Mouse (Mus musculus) heart, postnatal 14 days (tissue): ENCODE results near the gene Cd69. TPM values are rescaled to one million over a fixed set of nuclear protein-coding genes. Genes with fewer than 3 reads are reported as not detected.

Source experiments
- DNase-seq, 2 experiments: peaks; one replicate each; pipeline ENCODE4 v3.0.0; 2021 to 2022
- intact Hi-C: fragments of 180-260 bp; cut with DNase I; formaldehyde crosslinking; loops from one replicate; pipeline ENCODE4 v1.15.1; 2025
- total RNA-seq, 2 experiments: library from RNA; stranded (reverse); gene quantifications; 2 replicates each; pipeline ENCODE4 v1.2.3; 2021

Gene Cd69
- total RNA-seq, 2 experiments from 2014 or later = 0.22 to 1.4 TPM

DNA sequence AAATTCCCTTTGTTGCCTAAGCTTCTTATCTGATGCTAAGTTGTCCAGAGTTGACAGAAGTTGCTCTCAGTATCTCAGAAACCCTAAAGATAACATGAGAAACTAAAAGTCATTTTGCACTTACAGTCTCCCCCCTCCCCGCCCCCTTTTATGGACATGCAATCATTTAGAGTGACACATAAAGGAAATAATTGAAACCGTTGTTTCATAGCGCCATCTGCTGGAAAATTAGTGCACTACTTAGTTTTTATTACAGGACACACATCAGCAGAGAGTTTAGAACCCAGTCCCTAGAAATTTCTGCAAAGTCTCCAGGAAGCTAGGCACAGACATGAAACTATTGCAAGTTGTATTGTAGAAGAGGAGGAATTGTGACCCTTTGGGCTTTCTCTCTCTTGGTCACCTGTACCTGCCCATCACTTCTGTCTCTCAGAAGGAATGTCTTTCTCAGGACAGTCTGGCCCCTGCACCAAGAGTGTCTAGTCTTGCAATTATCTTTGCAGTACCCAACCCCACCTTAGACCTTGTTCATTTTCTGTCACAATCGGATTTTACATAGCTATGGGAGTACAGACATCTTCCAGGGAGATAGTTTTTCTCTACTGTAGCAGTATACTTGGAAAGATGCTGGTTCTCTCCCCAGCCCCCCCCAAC is 20.2 kb downstream of the Cd69 start:
- intact Hi-C loops = loop anchor here (1.0 to 10.0 kb wide), 3 partner anchors 223 to 490 kb away; no protein-coding TSS in a partner anchor
- DNase-seq = peak in 1 of 2 experiments; percentile 40

DNA sequence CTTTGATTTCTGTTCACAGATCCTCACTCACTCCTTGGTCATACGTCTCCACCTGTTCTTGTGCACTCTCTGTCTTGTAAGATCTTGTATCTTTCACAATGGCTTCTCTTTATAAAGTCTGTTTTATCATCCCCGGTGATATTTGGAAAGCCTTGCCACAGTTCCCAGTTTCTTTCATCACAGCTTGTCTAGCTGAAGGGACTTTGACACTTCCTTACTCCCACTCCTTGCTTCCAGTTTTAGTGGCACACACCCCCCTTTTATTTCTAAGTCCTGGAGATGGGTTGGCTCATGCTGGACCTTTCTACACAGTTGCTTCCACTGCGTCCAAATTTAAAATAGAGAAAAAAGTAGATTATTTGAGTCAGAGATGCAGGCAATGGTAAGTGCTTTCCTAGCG is 20.9 kb downstream of the Cd69 start:
- DNase-seq = no peak
- intact Hi-C loops = loop anchor here (10.0 kb wide), 1 partner anchor 490 kb away; no protein-coding TSS in a partner anchor

DNA sequence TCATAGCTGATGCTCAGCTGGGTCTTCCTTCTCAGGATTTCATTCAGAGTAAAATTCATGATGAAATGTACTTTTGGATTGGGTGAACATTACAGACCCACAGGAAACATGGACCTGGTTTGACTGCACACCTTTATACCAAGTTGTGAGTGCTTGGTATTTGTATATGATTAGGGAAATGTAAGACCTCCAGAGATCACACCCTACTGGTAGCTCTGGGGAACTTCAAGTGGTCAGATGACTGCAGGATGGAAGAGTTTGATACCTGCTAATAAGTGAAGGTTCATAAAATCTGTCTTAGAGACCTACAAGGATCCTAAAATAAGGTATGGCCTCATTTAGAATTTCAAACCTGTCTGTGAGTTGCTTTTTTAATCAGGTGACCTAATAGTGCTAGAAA is 27.0 kb downstream of the Cd69 start:
- no peak for DNase-seq
- intact Hi-C loops = no loop called here

DNA sequence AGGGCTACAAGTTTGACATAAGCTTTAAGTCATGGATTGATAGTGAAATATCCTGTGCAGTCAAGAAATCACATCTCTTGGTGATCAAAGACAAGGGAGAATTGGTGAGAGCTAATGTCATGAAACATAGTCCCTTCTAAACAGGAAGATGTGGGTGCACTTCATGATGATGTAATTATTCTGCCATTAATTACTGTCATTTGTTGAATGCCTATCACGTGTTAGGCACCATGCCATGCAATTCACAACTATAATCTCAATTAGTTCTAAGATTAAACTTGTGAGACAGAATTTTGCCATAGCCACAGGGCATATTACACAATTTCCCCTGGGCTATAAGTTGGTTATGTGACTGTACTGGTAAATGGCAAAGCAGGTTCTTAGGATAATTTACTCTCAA is 28.2 kb downstream of the Cd69 start:
- intact Hi-C loops = no loop called here

DNA sequence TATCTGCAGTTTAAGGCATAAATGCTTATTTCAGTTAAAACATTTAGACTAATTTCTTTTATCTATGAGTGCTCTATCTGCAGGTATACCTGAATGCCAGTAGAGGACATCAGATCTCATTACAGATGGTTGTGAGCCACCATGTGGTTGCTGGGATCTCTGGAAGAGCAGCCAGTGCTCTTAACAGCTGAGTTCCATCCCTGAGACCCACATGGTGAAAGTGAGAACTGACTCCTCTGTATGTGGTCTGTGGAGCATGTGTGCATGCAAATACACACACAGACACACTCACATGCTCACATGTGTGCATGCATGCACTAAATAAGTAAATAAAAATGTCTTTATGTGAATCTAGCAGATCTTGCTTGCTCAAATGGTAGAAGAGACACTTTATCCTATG is 29.4 kb downstream of the Cd69 start:
- no peak for DNase-seq
- intact Hi-C loops = no loop called here

More for the DNA sequence above, 28.2 kb downstream of the Cd69 start:
- no peak for DNase-seq

DNA sequence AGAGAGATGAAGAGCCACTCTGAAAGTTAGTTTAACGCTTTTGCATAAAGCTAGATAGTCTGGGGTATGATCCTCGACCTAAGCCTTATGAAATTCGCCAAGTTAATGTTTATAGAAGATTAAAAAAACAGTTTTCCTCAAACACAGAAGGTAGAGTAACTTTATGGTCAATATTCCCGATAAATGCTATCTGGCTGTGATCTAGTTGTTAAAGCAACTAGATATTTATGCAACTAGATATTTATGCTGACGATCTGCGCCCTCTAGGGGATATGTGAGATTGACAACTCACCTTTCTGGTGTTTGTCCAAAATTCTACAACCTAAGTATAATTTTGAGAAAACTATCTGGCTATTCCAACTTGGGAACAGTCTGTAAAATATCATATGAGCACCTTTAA is 33.3 kb downstream of the Cd69 start:
- intact Hi-C loops = loop anchor here (5.0 kb wide), 1 partner anchor 390 kb away; no protein-coding TSS in a partner anchor
- no peak for DNase-seq

DNA sequence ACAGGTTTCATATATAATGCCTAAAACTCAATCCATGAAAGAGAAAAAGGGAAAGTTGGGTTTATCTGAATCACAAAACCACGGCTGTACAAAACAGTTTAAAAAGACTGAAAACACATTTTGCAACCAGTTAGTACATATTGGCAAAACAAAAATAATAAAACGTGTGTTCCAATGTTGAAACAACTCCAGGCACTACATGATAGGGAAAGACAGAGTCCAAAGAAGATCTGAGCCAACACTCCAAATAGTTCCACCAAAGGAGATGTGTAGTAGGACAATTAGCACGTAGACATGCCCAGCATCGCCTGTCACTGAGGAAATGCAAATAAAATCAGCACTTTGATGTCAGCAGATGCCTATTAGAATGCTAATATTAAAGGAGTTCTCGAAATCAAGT is 33.8 kb downstream of the Cd69 start:
- intact Hi-C loops = loop anchor here (5.0 kb wide), 1 partner anchor 389 kb away; no protein-coding TSS in a partner anchor
- DNase-seq = no peak

DNA sequence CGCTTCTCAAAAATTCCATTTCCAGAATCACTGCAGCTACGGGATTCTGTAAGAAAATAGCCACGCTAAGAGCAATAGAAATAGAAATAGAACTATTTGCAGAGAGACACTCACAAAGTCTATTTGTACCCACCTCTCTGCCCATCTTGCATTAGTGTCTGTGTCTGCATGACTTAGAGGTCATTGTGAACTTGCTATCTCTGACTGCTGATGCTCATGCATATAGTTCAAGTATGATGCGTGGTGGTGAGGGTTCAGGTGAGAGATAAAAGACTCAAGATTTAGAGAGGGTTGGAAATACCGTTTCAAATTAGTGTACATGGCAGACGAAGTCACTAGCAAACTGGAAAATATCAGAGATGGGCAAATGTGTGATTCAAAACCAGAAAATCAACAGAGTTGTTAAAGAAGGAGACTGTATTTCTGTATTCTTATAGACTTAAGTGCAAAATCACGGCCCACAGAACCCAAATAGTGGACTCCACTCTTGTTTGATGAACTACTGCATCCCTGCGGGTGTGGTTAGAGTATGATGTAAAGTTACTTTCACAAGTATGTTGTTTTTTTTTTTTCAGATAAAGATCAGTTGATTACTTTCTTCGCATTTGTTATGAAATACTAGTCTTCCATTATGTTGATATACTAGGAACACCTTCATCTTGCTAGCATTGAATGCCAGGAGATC is 35.5 kb downstream of the Cd69 start:
- no peak for DNase-seq
- intact Hi-C loops = loop anchor here (2.0 to 5.0 kb wide), 2 partner anchors 145 to 387 kb away; no protein-coding TSS in a partner anchor

DNA sequence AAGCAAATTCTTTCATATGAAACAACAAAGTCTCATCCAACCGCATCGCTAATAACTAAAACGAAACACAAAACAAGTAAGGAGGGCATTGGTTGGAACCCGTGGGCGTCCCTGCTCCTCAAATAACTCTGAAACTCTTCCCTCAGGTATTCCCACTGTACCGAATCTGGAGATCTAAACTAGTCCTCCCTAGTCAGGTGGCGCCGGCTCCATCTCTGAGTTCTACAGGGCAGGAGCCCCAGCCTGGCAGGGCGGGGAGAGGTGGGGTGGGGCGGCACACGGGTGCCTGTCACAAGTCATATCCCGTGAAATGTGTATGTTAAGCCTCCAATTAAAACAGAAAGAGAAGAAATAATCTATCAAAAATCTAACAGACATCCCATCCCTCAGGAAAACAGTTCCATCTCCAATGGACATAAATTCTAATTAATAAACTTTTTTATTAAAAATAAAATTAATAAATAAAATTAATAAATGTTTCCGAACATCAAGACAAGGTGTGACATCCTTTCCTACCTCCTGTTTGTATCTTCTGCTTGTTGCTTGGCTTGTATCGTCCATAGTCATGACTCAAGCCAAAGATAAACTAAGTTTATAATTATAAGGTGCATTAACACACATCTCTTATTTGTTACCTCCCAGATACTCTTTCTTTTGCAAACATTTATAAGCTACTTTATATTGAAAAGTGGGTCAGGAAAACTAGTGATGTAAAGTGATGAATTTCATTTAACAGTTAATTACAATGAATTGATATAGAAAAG is 36.8 kb downstream of the Cd69 start:
- DNase-seq = peak; percentile 62
- intact Hi-C loops = loop anchor here (1.0 to 2.0 kb wide), 2 partner anchors 58 to 144 kb away; partner anchors contain the start of gene Clec2d

DNA sequence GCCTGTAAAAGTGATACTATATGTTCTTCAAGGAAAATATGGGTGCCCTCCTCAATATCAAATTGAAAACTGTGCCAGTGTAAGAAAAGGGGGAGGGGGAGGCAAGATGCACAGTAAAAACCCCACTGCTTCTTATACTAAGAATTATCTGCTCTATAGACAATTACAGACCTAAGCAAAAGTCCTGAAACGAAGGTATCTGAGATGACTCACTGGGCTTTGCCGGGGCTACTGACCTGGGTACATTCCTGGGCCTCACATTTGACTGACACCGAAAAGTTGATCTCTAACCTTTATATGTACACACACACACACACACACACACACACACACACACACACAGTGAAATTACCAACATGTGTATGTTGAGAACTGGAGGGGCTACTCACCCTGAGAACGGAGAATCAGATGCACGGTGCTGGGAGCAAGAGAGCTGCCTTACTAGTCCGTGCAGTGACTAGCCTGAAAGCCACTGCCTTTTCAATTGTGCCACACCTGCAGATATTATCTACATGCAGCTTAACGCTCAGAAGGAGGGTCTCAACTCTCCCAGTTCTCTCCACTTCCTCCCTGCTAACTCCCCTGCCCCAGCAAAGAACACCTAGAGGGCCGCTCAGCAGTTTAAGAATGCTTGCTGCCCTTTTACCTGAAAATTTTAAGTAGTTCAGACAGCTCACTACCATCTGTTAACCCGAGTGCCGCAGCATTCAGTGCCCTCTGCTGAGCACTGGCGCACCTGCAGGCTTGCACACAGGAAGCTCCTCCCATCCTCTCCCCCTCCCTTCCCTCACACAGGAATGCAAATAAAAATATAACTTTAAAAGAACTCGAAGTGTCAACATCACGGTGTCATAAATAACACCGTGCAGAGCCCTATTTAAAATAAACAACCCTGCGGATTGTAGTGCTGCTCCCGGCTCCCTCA is 37.6 kb downstream of the Cd69 start:
- intact Hi-C loops = loop anchor here (1.0 to 2.0 kb wide), 2 partner anchors 57 to 143 kb away; partner anchors contain the start of gene Clec2d
- DNase-seq = peak; percentile 84

DNA sequence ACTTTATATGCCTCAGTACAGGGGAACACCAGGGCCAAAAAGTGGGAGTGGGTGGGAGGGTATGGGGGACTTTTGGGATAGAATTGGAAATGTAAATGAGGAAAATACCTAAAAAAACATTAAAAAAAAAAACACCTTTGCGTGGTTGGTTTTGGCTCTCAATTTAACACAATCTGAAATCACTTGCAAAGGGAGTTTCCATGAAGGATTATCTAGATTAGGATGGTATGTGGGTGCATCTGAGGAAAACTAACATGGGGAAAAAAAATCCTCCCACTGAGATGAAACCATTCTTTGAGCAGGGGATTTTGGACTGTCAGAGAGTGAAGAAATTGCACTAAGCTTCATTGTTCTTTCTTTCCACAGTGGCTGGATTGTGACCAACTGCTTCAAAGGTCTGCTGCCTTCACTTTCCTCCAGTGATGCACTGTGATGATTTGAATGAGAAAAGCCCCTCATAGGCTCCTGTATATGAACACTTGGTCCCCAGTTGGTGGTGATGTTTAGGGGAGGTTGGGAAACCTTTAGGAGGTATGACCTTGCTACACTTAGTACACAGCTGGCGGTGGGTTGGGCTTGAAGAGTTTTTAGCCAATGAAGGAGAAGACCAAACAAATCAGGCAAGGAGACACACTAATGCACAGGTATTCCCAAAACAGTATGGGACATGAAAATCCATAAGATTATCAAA is 38.4 kb downstream of the Cd69 start:
- intact Hi-C loops = no loop called here

DNA sequence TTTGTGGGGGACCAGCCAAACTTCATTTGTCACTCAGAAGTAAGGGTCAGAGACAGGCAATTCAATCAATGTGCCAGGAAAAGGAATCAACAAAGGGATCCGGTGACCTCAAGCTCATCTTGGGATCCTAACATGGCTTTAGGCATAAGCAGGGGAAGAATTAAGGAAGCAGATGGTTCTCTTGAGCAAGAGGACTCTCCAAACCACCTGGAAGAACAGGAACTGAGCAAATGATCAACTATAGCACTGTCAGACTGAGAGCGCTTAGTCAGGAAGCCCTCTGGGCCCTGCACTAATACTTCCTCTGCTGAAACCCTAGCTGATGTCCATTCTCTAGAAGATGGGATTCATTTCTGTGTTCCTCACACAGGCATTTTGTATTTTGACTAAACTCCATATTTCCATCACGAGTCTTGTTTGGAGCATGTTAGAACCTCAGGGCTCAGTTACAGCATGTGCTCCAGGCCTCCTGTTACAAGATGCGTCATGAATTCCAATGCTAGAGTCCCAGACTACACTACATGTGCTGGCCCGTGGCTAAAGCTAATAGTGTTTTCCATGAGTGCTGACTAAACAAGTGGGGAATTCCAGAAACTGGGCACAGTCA is 39.3 kb downstream of the Cd69 start:
- intact Hi-C loops = loop anchor here (1.0 kb wide), 1 partner anchor 55 kb away; no protein-coding TSS in a partner anchor
- no peak for DNase-seq

More for the DNA sequence above, 38.4 kb downstream of the Cd69 start:
- DNase-seq = no peak

DNA sequence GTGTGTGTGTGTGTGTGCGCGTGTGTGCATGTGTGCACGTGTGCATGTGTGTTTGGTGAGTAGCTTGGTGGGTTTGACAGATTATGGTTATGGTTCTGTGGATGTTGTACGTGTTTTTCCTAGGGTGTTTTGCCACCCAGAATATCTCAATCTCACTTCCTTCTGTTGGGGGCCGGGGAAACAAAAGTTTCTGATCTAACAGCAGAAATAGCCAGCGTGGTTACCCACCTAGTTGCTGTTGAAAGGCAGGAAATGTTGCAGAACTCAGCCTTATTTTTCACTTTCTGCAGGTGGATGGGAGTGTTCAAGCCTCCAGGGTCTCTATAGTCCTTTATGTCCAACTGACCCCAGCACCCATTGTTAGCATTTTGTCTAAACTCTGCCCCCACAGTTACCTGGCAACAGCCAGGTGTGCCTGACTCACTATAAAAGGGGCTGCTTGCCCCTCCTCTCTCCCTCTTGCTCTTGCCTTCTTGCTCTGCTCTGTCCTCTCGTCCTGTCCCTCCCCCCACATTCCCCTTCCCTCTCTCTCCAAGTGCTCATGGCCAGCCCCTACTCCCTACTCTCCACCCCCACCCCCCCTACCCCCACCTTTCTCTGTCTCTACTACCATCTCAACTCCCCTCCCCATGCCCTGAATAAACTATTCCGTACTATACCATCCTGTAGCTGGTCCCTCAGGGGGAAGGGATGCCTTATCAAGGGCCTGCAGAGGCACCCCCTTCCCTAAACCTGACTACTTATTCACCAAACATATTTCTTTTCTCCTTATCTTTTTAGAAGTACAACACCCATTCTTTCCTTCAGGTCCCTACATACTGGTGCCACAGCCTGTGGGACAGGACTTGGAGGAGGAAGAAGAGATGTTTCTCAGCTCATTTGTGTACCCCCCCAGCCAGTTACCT is 40.5 kb downstream of the Cd69 start:
- no peak for DNase-seq

DNA sequence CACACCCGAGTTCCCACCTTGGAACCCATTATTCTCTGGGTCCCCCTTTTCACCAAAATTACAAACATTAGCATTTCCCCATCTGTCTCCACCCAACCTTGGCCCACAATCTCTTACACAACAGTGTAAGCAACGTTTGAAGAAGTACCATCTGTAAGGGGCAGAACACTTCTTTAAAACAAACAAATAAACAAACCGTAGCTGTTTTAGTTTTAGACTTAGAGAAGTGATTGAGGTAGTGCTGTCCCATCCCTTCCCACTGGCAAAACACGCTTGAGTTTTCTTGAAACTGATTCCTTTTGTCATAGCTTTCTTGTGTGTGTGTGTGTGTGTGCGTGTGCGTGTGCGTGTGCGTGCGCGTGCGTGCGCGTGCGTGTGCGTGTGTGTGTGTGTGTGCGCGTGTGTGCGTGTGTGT is 41.3 kb downstream of the Cd69 start:
- intact Hi-C loops = no loop called here
- DNase-seq = no peak

More for the DNA sequence above, 40.5 kb downstream of the Cd69 start:
- intact Hi-C loops = loop anchor here (1.0 kb wide), 1 partner anchor 53 kb away; no protein-coding TSS in a partner anchor

DNA sequence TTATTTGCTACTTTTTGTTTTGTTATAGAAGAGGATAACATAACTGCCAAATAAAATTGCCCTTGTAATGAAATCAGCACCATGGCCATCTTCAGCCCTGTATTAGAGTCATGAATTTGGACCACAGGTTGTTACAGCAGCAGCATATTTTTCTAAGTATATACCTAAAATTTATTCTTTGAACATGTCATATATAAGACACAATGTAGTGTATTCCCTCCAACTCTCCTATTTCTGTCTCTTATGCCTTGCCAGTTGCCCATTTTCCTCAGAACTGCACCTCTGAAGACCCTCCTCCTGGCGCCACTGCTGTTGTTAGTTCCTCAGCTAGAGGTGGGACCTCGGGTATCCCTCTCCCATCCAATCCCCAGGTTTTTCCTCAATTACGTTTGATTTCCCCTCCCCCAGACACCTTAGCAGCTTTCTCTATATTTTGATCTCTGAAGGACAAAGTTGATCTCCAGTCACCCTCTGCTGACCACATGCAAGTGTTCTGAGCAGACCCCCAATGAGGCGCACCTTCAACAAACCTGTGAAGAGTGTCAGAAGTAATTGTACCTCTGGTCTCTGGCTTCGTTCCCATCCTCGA is 41.8 kb downstream of the Cd69 start:
- intact Hi-C loops = no loop called here
- no peak for DNase-seq

DNA sequence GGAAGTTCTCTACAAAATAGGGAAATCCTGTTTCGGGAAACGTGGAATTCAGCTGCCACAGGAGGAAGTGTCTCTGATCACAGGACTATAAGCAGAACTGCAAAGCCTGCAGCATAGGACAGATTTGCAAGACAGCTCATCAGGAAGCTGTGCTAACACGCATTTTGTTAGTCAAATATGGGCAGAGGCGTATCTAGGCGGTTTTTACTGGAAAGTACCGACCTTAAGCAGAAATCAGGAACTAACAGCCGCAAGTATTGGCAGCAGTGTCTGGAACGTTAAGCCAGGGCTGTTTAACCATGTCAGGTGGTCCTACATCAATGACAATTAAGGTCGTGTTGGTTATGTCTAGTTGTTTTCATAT is 42.4 kb downstream of the Cd69 start:
- peak in 1 of 2 experiments; percentile 41 for DNase-seq

More for the DNA sequence above, 42.4 kb downstream of the Cd69 start:
- intact Hi-C loops = no loop called here
